Mouse (Mus musculus) neural tube, embryonic 13.5 days (tissue): ENCODE measurements around the gene Nhsl2. TPM values are rescaled to one million over a fixed set of nuclear protein-coding genes. Genes with fewer than 3 reads are reported as not detected.
"Not testable (repeated sequence)": the region's sequence is repeated elsewhere in the genome, so short reads cannot be mapped to it uniquely, and the experiment has no call there.

Source experiments
- ATAC-seq: fragments of 200-750 bp; cut with Nextera tagmentation; 2 replicates; pipeline ENCODE4 v1.8.0; 2017; ENCODE audit warnings: low read depth, mild to moderate bottlenecking, moderate TSS enrichment, moderate library complexity
- H3K27ac ChIP-seq: fragments of 300-500 bp; sonication (generic); replicated peaks from 2 replicates; pipeline ENCODE4 v1.5.1; 2015; ENCODE audit warnings: moderate library complexity, mild to moderate bottlenecking, inconsistent platforms
- H3K27me3 ChIP-seq: fragments of 300-500 bp; sonication (generic); 2 replicates; pipeline ENCODE4 v1.6.1; 2015; ENCODE audit warnings: mild to moderate bottlenecking, inconsistent platforms
- H3K36me3 ChIP-seq: fragments of 300-500 bp; sonication (generic); 2 replicates; pipeline ENCODE4 v1.6.1; 2015; ENCODE audit warnings: mild to moderate bottlenecking, inconsistent platforms
- H3K4me1 ChIP-seq: fragments of 300-500 bp; sonication (generic); replicated peaks from 2 replicates; pipeline ENCODE4 v1.6.1; 2015; ENCODE audit warnings: inconsistent platforms
- H3K4me2 ChIP-seq: fragments of 300-500 bp; sonication (generic); 2 replicates; pipeline ENCODE4 v1.6.1; 2015; ENCODE audit warnings: inconsistent platforms, mild to moderate bottlenecking, moderate library complexity
- H3K4me3 ChIP-seq: fragments of 300-500 bp; sonication (generic); 2 replicates; pipeline ENCODE4 v1.5.1; 2015; ENCODE audit warnings: mild to moderate bottlenecking, inconsistent platforms
- H3K9ac ChIP-seq: fragments of 300-500 bp; sonication (generic); 2 replicates; pipeline ENCODE4 v1.6.1; 2015; ENCODE audit warnings: moderate library complexity, mild to moderate bottlenecking, inconsistent platforms
- H3K9me3 ChIP-seq: fragments of 300-500 bp; sonication (generic); 2 replicates; pipeline ENCODE4 v1.6.1; 2016; ENCODE audit warnings: inconsistent platforms
- WGBS: fragments of 180-500 bp; shearing (Covaris S2); methylation state at CpG from one replicate; pipeline ENCODE4 v1.1.7; 2015; 5-methylcytosine and 5-hydroxymethylcytosine counted together
- polyA plus RNA-seq: library from polyadenylated mRNA; unstranded; fragments of >200 nt; fragmentation: Nextera tagmentation; extraction: Ambion mirVana; gene quantifications from 2 replicates; pipeline ENCODE4 v1.2.1, GENCODE M21; 2015

Nhsl2 gene
- polyA plus RNA-seq, 1 experiment from 2014 or later: 4.6 TPM

- H3K9me3 ChIP-seq: no peaks in the 10 kb centered on the region
- H3K27ac ChIP-seq: peak overlapping the region; percentile 91
- no peak overlapping the region for H3K4me3 ChIP-seq
- peak; percentile 97 for ATAC-seq
- 0 out of 2 replicates have a peak overlapping the region, but pooled peaks have one; percentile 12 for H3K9ac ChIP-seq
- H3K4me2 ChIP-seq: peak overlapping the region; percentile 24
- no peaks in the 10 kb centered on the region for H3K36me3 ChIP-seq
- H3K27me3 ChIP-seq: peaks cover 17% of the 10 kb centered on the region
- WGBS: 23% methylated on average over 7 of the region's 7 CpGs
- peaks cover 26% of the 10 kb centered on the region for H3K4me1 ChIP-seq
These were observed 232.5 kb downstream of the Nhsl2 start for GRCm38 (mm10) chrX:102081573-102082279.

- peak overlapping the region; percentile 91 for H3K27ac ChIP-seq
- no peaks in the 10 kb centered on the region for H3K9me3 ChIP-seq
- H3K4me3 ChIP-seq: no peak overlapping the region
- H3K36me3 ChIP-seq: no peaks in the 10 kb centered on the region
- 0 out of 2 replicates have a peak overlapping the region, but pooled peaks have one; percentile 12 for H3K9ac ChIP-seq
- H3K27me3 ChIP-seq: peaks cover 22% of the 10 kb centered on the region
- peaks cover 26% of the 10 kb centered on the region for H3K4me1 ChIP-seq
- ATAC-seq: peak; percentile 54
- WGBS: 28% methylated on average over 5 of the region's 5 CpGs
- peak overlapping the region; percentile 20; the same call in 1 of the 2 replicates for H3K4me2 ChIP-seq
These were observed 233.2 kb downstream of the Nhsl2 start for GRCm38 (mm10) chrX:102082340-102082739.

GRCm38 (mm10) chrX:102085798-102086443 lies 236.7 kb downstream of the Nhsl2 start:
- H3K4me3 ChIP-seq: no peak overlapping the region
- no peak for ATAC-seq
- WGBS: 80% methylated on average over 8 of the region's 8 CpGs
- no peak overlapping the region for H3K9ac ChIP-seq
- peaks cover 23% of the 10 kb centered on the region for H3K4me1 ChIP-seq
- no peaks in the 10 kb centered on the region for H3K36me3 ChIP-seq
- no peaks in the 10 kb centered on the region for H3K9me3 ChIP-seq
- no peak overlapping the region for H3K27ac ChIP-seq
- H3K4me2 ChIP-seq: no peak overlapping the region
- H3K27me3 ChIP-seq: peaks cover 26% of the 10 kb centered on the region

- H3K9me3 ChIP-seq: no peaks in the 10 kb centered on the region
- ATAC-seq: no peak
- H3K27me3 ChIP-seq: peaks cover 23% of the 10 kb centered on the region
- H3K27ac ChIP-seq: no peak overlapping the region
- no peaks in the 10 kb centered on the region for H3K4me1 ChIP-seq
- no peaks in the 10 kb centered on the region for H3K36me3 ChIP-seq
- 79% methylated on average over 3 of the region's 3 CpGs for WGBS
- H3K4me2 ChIP-seq: no peak overlapping the region
- no peak overlapping the region for H3K9ac ChIP-seq
- H3K4me3 ChIP-seq: no peak overlapping the region
These were observed 241.4 kb downstream of the Nhsl2 start for GRCm38 (mm10) chrX:102090605-102091004.

- no peak overlapping the region for H3K4me3 ChIP-seq
- peaks cover 26% of the 10 kb centered on the region for H3K27me3 ChIP-seq
- no peaks in the 10 kb centered on the region for H3K9me3 ChIP-seq
- no peak overlapping the region for H3K4me2 ChIP-seq
- H3K36me3 ChIP-seq: no peaks in the 10 kb centered on the region
- no peak overlapping the region for H3K27ac ChIP-seq
- ATAC-seq: no peak
- H3K9ac ChIP-seq: no peak overlapping the region
- no peaks in the 10 kb centered on the region for H3K4me1 ChIP-seq
- 76% methylated on average over 7 of the region's 7 CpGs for WGBS
These were observed 245.3 kb downstream of the Nhsl2 start for GRCm38 (mm10) chrX:102094381-102094904.

GRCm38 (mm10) chrX:102101886-102102285 lies 252.7 kb downstream of the Nhsl2 start:
- Histone ChIP-seq H3K4me1 (no peaks in the 10 kb centered on the region), H3K36me3 (no peaks in the 10 kb centered on the region), H3K27me3 (peaks cover 13% of the 10 kb centered on the region), H3K4me2 (no peak overlapping the region), H3K4me3 (no peak overlapping the region), H3K27ac (no peak overlapping the region), H3K9me3 (no peaks in the 10 kb centered on the region), H3K9ac (no peak overlapping the region)
- ATAC-seq: no peak
- 60% methylated on average over 7 of the region's 7 CpGs for WGBS

GRCm38 (mm10) chrX:102103830-102104229 lies 254.6 kb downstream of the Nhsl2 start:
- H3K4me2 ChIP-seq, H3K4me3 ChIP-seq, H3K9me3 ChIP-seq, ATAC-seq, H3K9ac ChIP-seq, H3K4me1 ChIP-seq, H3K27ac ChIP-seq, H3K36me3 ChIP-seq: not testable (repeated sequence)
- 83% methylated on average over 2 of the region's 2 CpGs for WGBS
- peaks cover 12% of the 10 kb centered on the region; the same call in 1 of the 2 replicates for H3K27me3 ChIP-seq

- not testable (repeated sequence) for H3K4me1 ChIP-seq, H3K27ac ChIP-seq, H3K4me3 ChIP-seq, H3K9ac ChIP-seq, H3K36me3 ChIP-seq, H3K4me2 ChIP-seq, ATAC-seq, H3K9me3 ChIP-seq
- WGBS: 80% methylated on average over 5 of the region's 5 CpGs
- H3K27me3 ChIP-seq: peaks cover 20% of the 10 kb centered on the region
These were observed 260.2 kb downstream of the Nhsl2 start for GRCm38 (mm10) chrX:102109349-102109748.

- ATAC-seq: no peak
- no peaks in the 10 kb centered on the region for H3K9me3 ChIP-seq
- no peaks in the 10 kb centered on the region for H3K36me3 ChIP-seq
- peaks cover 6% of the 10 kb centered on the region for H3K4me1 ChIP-seq
- H3K4me3 ChIP-seq: no peak overlapping the region
- no peak overlapping the region for H3K9ac ChIP-seq
- H3K4me2 ChIP-seq: no peak overlapping the region
- peaks cover 10% of the 10 kb centered on the region for H3K27me3 ChIP-seq
- WGBS: 25% methylated on average over 4 of the region's 4 CpGs
- peak overlapping the region; percentile 70 for H3K27ac ChIP-seq
These were observed 266.5 kb downstream of the Nhsl2 start for GRCm38 (mm10) chrX:102115676-102116075.

GRCm38 (mm10) chrX:102119042-102119864 lies 270.1 kb downstream of the Nhsl2 start, which contains the start of gene Pin4:
Gene Pin4, plus strand, starts transcription at chrX:102119447.
- Histone ChIP-seq H3K9me3 (no peaks in the 10 kb centered on the region), H3K4me2 (peak within 1 kb of the TSS; percentile 66), H3K36me3 (peaks cover 17% of the 10 kb centered on the region; the same call in 1 of the 2 replicates), H3K4me3 (peak within 1 kb of the TSS; percentile 62), H3K9ac (peak within 1 kb of the TSS; percentile 74), H3K27me3 (peaks cover under 1% of the 10 kb centered on the region), H3K27ac (peak within 1 kb of the TSS; percentile 84), H3K4me1 (peaks cover 6% of the 10 kb centered on the region)
- 13% methylated on average over 30 of the region's 30 CpGs for WGBS
- peak; percentile 99 for ATAC-seq

GRCm38 (mm10) chrX:102121321-102121720 lies 272.1 kb downstream of the Nhsl2 start:
- peaks cover 33% of the 10 kb centered on the region for H3K36me3 ChIP-seq
- H3K4me2 ChIP-seq: no peak overlapping the region
- ATAC-seq: no peak
- 82% methylated on average over 2 of the region's 2 CpGs for WGBS
- H3K27ac ChIP-seq: no peak overlapping the region
- no peaks in the 10 kb centered on the region; the same call in 1 of the 2 replicates for H3K27me3 ChIP-seq
- peaks cover 6% of the 10 kb centered on the region for H3K4me1 ChIP-seq
- no peak overlapping the region for H3K4me3 ChIP-seq
- H3K9me3 ChIP-seq: no peaks in the 10 kb centered on the region
- H3K9ac ChIP-seq: no peak overlapping the region
